Mouse (Mus musculus): ENCODE data around the gene Bcl2l10. TPM values are rescaled to one million over a fixed set of nuclear protein-coding genes. Genes with fewer than 3 reads are reported as not detected.

Gene Bcl2l10
- polyA plus RNA-seq (2016; fragmentation: Nextera tagmentation; extraction: Ambion mirVana): not detected in 2 replicates

DNA sequence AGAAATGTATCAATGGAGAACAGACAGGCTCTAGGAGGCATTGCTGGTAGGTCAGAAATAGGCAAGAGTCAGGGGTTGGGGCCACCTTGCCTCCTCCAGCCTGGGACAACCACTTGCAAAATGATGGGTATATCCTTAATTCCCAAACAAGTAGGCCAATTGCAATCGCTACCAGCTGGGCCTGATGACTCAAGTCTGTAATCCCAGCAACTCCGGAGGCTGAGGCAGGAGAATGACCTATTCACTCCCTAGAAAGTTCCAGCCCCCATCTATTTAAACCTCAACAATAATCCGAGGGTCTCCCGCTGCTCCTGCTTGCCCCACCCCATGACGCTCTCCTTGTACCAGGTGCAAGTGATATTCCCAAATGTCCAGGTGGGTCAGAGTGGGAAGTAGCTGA lies at the start of gene Bcl2l10:
Gene Bcl2l10, plus strand, starts transcription at position 301 of the 400 bp plus-strand sequence.
- Histone ChIP-seq H3K4me2 (replicated peaks) (no peak within 1 kb of the TSS), H3K27me3 (no peaks in the 10 kb centered on the region), H3K4me1 (no peaks in the 10 kb centered on the region), H3K9me3 (no peaks in the 10 kb centered on the region), H3K27ac (no peak within 1 kb of the TSS), H3K4me3 (no peak within 1 kb of the TSS), H3K9ac (no peak within 1 kb of the TSS), H3K36me3 (peaks cover 18% of the 10 kb centered on the region; the same call in 1 of the 2 replicates)
- WGBS: 94% methylated on average over 5 of the region's 5 CpGs
- no peak for ATAC-seq (ENCODE audit: insufficient number of reproducible peaks, insufficient read depth, low FRiP score, low TSS enrichment)

DNA sequence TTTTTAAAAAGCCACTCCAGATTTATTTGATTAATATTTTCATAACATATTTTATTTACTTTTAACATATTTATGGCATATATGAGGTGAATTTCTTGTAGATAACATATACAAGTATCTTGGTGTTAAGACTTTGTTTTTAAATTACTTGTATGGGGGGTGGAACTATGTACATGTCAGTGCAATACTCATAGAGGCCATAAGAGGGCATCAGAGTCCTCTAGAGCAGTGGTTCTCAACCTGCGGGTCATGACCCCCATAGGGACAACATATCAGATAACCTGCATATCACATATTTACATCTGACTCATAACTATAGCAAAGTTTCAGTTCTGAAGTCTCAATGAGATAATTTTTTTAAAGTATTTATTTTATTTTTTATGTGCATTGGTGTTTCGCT lies 48.2 kb upstream of the Bcl2l10 start:
- ATAC-seq (ENCODE audit: insufficient number of reproducible peaks, insufficient read depth, low FRiP score, low TSS enrichment): no peak
- Histone ChIP-seq H3K27ac (no peak overlapping the region), H3K27me3 (no peaks in the 10 kb centered on the region), H3K9me3 (no peaks in the 10 kb centered on the region), H3K9ac (no peak overlapping the region), H3K36me3 (no peaks in the 10 kb centered on the region), H3K4me2 (replicated peaks) (no peak overlapping the region), H3K4me1 (no peaks in the 10 kb centered on the region), H3K4me3 (no peak overlapping the region)
- WGBS: 86% methylated on average over 2 of the region's 2 CpGs

DNA sequence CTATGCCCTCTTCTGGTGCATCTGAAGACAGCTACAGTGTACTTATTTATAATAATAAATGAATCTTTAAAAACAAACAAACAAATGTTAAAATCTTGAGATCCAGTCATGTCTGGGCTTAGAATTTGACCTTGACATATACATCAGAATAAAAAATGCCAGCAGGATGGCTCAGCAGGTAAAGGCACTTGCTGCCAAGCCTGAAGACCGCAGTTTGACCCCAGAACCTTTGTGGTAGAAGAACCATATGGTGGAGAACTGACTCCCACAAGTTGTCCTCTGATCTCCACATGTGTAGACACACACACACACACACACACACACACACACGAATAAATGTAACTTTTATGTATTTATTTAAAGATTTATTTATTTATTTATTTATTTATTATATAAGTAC lies 44.5 kb upstream of the Bcl2l10 start:
- no peak overlapping the region for H3K4me2 ChIP-seq (replicated peaks)
- no peaks in the 10 kb centered on the region for H3K27me3 ChIP-seq

GRCm38 (mm10) chr9:75303701-75304261 lies 43.8 kb upstream of the Bcl2l10 start:
- no peaks in the 10 kb centered on the region for H3K27me3 ChIP-seq
- H3K9me3 ChIP-seq: no peaks in the 10 kb centered on the region
- H3K4me3 ChIP-seq: no peak overlapping the region
- H3K9ac ChIP-seq: no peak overlapping the region
- no peaks in the 10 kb centered on the region for H3K36me3 ChIP-seq
- 0 out of 2 replicates have a peak overlapping the region, but pooled peaks have one; percentile 1 for H3K4me2 ChIP-seq (replicated peaks)
- H3K4me1 ChIP-seq: no peaks in the 10 kb centered on the region
- no peak overlapping the region for H3K27ac ChIP-seq
- WGBS: 35% methylated on average over 16 of the region's 16 CpGs
- no peak for ATAC-seq (ENCODE audit: insufficient number of reproducible peaks, insufficient read depth, low FRiP score, low TSS enrichment)

More for the DNA sequence above, 44.5 kb upstream of the Bcl2l10 start:
- H3K4me1 ChIP-seq: no peaks in the 10 kb centered on the region
- no peak overlapping the region for H3K27ac ChIP-seq
- no peaks in the 10 kb centered on the region for H3K9me3 ChIP-seq
- H3K9ac ChIP-seq: no peak overlapping the region
- no peak for ATAC-seq (ENCODE audit: insufficient number of reproducible peaks, insufficient read depth, low FRiP score, low TSS enrichment)
- 73% methylated on average over 2 of the region's 2 CpGs for WGBS
- no peak overlapping the region for H3K4me3 ChIP-seq
- H3K36me3 ChIP-seq: no peaks in the 10 kb centered on the region

- H3K27me3 ChIP-seq: no peaks in the 10 kb centered on the region
- H3K36me3 ChIP-seq: no peaks in the 10 kb centered on the region
- H3K27ac ChIP-seq: no peak overlapping the region
- WGBS: 40% methylated on average over 7 of the region's 7 CpGs
- no peaks in the 10 kb centered on the region for H3K4me1 ChIP-seq
- no peaks in the 10 kb centered on the region for H3K9me3 ChIP-seq
- H3K4me2 ChIP-seq (replicated peaks): no peak overlapping the region
- no peak for ATAC-seq (ENCODE audit: insufficient number of reproducible peaks, insufficient read depth, low FRiP score, low TSS enrichment)
- H3K9ac ChIP-seq: no peak overlapping the region
- H3K4me3 ChIP-seq: no peak overlapping the region
Measured at GRCm38 (mm10) chr9:75304286-75304685, 43.3 kb upstream of the Bcl2l10 start.

DNA sequence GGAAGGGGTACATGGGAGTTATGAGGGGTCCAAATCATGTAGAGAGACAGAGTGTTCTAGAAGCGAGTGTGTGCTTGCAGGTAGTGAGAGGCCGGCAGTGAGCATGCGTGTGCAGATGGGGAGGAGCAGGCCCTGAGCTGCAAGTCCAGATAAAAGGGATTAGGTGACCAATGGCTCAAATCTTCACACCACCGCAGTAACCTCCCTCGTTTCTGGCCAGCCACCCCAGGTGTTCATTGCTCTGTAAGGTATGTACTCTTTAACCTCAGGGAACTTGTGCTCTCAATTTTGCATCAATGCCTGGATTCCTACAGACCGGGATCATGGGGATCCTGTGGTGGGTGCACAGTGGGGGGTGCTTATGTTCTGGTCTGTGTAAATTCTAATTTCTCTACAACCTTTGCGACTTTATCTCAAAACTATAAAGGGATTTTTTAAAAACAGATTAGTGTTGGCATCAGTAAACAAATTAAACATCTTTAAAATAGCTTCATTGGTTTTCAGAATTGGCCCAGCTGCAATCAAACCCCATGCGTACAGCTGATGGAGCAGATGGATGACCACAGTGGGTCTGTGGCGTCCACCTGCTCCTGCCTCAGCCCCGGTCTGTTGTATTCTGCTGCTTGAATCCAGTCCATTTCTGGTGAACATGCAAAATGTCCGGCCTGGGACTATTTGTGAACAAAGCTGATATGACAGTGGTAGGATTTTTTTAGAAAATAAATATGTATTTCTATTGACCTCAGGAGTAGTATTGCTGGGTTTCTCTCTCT lies 41.2 kb upstream of the Bcl2l10 start, which contains the start of gene Gnb5:
Gene Gnb5, plus strand, starts transcription at position 163 of the 773 bp plus-strand sequence.
- Histone ChIP-seq H3K36me3 (no peaks in the 10 kb centered on the region), H3K4me1 (no peaks in the 10 kb centered on the region), H3K27ac (no peak within 1 kb of the TSS), H3K27me3 (no peaks in the 10 kb centered on the region), H3K9ac (no peak within 1 kb of the TSS), H3K9me3 (no peaks in the 10 kb centered on the region), H3K4me3 (no peak within 1 kb of the TSS), H3K4me2 (replicated peaks) (no peak within 1 kb of the TSS)
- 84% methylated on average over 11 of the region's 11 CpGs for WGBS
- no peak for ATAC-seq (ENCODE audit: insufficient number of reproducible peaks, insufficient read depth, low FRiP score, low TSS enrichment)

DNA sequence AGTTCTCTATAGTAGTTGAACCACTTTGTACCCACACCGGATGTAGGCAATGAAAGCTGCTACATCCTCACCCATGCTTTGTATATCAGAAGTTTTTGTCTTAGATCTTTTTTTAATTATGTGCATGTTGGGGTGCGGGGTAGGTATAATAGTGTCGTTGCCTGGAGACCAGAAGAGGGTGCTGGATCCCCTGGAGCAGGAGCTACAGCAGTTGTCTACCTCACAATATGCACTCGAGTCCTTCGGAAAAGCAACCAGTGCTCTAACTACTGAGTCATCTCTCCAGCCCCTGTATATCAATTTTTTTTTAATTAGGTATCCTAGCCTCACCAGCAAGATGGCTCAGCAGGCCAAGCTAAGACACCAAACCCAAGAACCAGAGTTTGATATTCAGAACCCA lies 40.5 kb upstream of the Bcl2l10 start:
- Histone ChIP-seq H3K4me2 (replicated peaks) (no peak overlapping the region), H3K4me1 (no peaks in the 10 kb centered on the region), H3K4me3 (no peak overlapping the region), H3K36me3 (no peaks in the 10 kb centered on the region), H3K27ac (no peak overlapping the region), H3K9ac (no peak overlapping the region), H3K27me3 (no peaks in the 10 kb centered on the region), H3K9me3 (no peaks in the 10 kb centered on the region)
- ATAC-seq (ENCODE audit: insufficient number of reproducible peaks, insufficient read depth, low FRiP score, low TSS enrichment): no peak
- 86% methylated on average over 5 of the region's 5 CpGs for WGBS

DNA sequence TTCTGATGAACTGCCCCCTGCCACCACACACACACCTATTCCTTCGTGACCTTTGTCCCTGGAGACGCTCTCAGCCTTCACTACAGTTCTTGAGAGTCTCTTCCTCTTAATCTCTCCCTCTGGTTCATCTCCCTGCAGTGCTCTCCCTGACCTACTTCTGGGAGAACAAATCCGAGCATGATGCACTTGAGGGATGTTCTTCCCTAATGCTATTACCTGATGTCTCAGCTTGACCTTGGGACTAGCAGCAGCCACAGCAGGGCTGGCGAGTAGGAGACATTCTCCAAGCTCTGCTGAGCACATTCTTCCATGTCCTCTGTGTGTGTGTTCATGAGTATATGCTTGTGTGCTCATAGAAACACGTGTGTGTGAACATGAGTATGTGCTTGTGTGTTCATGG lies 38.9 kb upstream of the Bcl2l10 start:
- no peak overlapping the region for H3K4me3 ChIP-seq
- no peaks in the 10 kb centered on the region for H3K9me3 ChIP-seq
- no peak for ATAC-seq (ENCODE audit: insufficient number of reproducible peaks, insufficient read depth, low FRiP score, low TSS enrichment)
- H3K4me1 ChIP-seq: no peaks in the 10 kb centered on the region
- H3K4me2 ChIP-seq (replicated peaks): no peak overlapping the region
- no peaks in the 10 kb centered on the region for H3K27me3 ChIP-seq
- no peak overlapping the region for H3K27ac ChIP-seq
- WGBS: 64% methylated on average over 5 of the region's 5 CpGs
- no peaks in the 10 kb centered on the region for H3K36me3 ChIP-seq
- no peak overlapping the region for H3K9ac ChIP-seq

DNA sequence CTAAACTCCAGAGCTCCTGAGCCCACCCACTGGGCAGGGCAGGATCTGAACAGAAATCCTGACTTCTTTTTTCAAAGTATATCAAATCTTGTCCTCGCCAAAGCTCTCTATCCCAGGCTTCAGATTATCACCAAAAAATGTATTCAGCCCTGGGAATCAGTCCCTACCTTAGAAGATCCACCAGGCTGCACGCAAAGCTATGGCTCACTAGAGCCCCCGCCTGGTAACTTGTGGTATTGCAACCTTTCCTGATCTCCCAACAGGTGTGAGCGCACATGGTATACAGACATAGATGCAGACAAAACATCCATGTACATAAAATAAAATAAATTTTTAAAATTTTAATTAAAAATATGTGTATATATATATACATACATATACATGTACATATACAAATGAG lies 35.5 kb upstream of the Bcl2l10 start:
- Histone ChIP-seq H3K27me3 (no peaks in the 10 kb centered on the region), H3K4me1 (0 out of 2 replicates have a peak, but pooled peaks cover 3% of the 10 kb centered on the region), H3K4me2 (replicated peaks) (no peak overlapping the region), H3K4me3 (no peak overlapping the region), H3K9ac (no peak overlapping the region), H3K27ac (no peak overlapping the region), H3K9me3 (no peaks in the 10 kb centered on the region), H3K36me3 (no peaks in the 10 kb centered on the region)
- no peak for ATAC-seq (ENCODE audit: insufficient number of reproducible peaks, insufficient read depth, low FRiP score, low TSS enrichment)
- 17% methylated on average over 4 of the region's 4 CpGs for WGBS

- Histone ChIP-seq H3K4me2 (replicated peaks) (peak overlapping the region; percentile 74), H3K9me3 (no peaks in the 10 kb centered on the region), H3K36me3 (no peaks in the 10 kb centered on the region), H3K4me1 (0 out of 2 replicates have a peak, but pooled peaks cover 3% of the 10 kb centered on the region), H3K9ac (peak overlapping the region; percentile 65; the same call in 1 of the 2 replicates), H3K27me3 (no peaks in the 10 kb centered on the region), H3K27ac (peak overlapping the region; percentile 72; the same call in 1 of the 2 replicates), H3K4me3 (peak overlapping the region; percentile 58)
- peak; percentile 19; the same call in 1 of the 2 replicates for ATAC-seq (ENCODE audit: insufficient number of reproducible peaks, insufficient read depth, low FRiP score, low TSS enrichment)
- WGBS: 23% methylated on average over 9 of the region's 11 CpGs
Measured at GRCm38 (mm10) chr9:75313138-75313831, 34.3 kb upstream of the Bcl2l10 start.

GRCm38 (mm10) chr9:75313832-75314516 lies 33.6 kb upstream of the Bcl2l10 start:
- no peaks in the 10 kb centered on the region for H3K27me3 ChIP-seq
- H3K27ac ChIP-seq: peak overlapping the region; percentile 72
- peak; percentile 72 for ATAC-seq (ENCODE audit: insufficient number of reproducible peaks, insufficient read depth, low FRiP score, low TSS enrichment)
- H3K4me2 ChIP-seq (replicated peaks): peak overlapping the region; percentile 74
- H3K36me3 ChIP-seq: no peaks in the 10 kb centered on the region
- no peaks in the 10 kb centered on the region for H3K9me3 ChIP-seq
- H3K9ac ChIP-seq: peak overlapping the region; percentile 65
- 0 out of 2 replicates have a peak, but pooled peaks cover 3% of the 10 kb centered on the region for H3K4me1 ChIP-seq
- under 1% methylated on average over 51 of the region's 52 CpGs for WGBS
- peak overlapping the region; percentile 58 for H3K4me3 ChIP-seq
